Mouse (Mus musculus) NIH3T3 (cell line): ENCODE measurements around the gene Cenpx.

Source experiments
- DNase-seq: peaks from one replicate; pipeline ENCODE4 v3.0.0-alpha.2; 2012; ENCODE audit warnings: low read depth

Cenpx gene

DNA sequence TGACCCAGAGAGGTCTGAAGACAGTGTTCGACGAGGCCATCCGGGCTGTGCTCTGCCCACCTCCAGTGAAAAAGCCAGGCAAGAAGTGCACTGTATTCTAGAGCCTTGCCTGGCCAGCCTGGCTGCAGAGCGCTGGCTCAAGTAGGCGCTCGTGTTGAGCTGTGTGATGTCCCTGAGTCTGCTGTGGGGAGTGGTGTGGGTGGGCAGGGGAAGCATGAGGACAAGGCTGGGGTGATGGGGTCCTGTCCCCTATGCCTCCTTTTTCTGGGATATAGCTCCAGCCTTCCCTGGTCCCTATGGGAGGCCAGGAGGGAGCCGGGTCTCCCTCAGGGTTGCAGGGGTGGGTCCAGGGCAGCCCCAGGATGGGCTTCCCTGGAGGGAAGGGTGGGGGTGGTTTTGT lies 10.0 kb upstream of the Cenpx start:
- no peak for DNase-seq

DNA sequence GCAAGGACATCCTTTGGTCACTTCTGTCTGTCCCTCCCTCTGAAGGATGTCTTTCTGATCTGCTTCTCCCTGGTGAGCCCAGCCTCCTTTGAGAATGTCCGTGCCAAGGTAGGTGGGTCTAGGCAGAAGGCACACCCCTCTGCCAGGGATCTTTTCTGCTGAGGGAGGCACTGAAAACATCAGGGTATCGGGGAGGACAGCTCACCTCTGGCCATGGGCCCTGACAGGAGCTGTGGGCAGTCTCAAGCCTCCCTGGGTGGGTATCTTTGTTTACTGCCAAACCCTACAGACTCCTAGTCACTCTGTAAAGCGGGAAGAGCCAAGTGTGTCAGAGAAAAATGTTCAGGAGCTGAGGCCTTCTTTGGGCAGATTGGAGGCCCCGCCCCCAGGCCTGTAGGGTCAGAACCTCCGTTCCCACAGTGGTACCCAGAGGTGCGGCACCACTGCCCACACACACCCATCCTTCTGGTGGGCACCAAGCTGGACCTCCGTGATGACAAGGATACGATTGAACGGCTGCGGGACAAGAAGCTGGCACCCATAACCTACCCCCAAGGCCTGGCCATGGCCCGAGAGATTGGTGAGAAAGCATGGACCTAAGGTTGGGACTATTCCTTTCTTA lies 9.3 kb upstream of the Cenpx start:
- DNase-seq, result no peak

DNA sequence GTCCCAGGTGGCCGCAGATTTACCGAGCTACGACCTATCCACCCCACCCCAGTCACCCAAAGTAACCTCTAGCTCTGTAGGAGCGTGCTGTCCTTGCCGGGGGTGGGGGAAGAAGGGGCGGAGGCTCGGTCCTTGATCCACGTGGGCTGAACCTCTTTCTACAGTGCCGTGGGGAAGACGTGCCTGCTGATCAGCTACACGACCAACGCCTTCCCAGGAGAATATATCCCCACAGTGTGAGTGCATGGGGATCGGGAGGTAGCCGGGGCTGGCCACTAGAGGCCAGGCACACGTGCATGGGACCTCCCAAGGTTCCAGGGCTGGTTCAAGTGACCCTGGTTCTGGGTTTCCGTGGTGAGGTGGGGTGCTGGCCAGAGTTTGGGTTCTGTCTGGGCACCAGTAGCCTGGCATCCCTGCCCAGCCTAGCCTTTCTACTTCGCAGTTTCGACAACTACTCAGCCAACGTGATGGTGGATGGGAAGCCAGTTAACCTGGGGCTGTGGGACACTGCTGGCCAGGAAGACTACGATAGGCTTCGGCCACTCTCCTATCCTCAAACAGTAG lies 8.6 kb upstream of the Cenpx start:
- no peak for DNase-seq

DNA sequence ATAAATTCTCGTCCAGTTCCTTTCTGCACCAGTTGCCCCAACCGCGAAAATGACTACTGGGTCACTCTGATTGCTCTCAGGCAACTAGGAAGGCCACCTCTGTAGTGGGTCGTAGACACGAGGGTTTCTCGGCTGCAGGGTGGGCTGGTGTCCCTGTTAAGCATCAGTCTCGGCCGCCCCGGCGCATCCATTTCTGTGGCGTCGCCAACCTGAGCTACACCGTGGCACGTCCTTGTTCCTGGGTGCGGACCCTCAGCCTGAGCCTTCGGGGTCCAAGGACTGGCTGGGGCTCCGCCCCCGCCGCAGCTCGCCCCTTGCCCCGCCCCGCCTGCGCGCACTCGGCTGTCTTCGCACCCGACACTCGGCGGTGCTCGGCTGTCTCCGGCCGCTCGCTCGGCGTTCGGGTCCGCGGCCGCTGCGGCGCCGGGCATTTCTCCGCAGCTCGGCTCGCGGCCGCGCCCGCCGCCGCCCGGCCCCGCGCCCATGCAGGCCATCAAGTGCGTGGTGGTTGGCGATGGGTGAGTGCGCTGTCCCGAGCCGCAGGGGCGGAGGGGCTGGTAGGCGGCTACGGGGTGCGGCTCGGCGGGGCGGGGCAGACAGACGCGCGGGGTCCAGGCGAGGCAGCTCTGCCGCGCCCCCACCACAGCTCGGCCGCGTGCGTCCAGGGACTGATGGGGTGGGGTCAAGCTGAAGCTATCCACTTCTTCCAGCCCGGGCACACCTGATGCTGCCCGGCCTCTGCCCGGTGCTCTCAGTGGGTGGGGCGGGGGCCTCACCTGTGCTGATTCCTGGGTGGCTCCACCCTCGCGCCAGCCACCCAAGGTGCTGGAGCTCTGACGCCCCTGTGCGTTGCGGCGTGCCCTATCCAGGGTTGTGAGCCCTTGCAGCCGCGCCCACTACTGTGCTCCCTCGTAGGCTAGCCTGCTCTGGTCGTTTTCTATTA lies 7.9 kb upstream of the Cenpx start, which contains the start of gene Rac3:
Rac3 (plus strand) TSS at position 347 of the 943 bp plus-strand sequence.
- DNase-seq, result no peak

DNA sequence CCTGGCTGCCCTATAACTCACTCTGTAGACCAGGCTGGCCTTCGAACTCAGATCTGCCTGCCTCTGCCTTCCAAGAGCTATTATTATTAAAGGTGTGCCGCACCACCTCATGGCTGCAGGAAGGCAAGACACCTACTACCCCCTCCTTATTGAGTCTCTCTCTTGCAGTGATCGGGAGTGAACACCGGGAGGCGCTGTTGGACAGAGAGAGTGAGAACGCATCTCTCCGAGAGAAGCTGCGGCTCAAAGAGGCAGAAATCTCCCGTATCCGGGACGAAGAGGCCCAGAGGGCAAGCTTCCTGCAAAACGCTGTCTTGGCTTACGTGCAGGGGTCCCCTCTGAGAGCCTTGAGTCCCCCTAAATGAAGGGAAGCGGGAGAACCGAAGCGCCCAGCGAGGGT lies 6.9 kb upstream of the Cenpx start:
- DNase-seq, result peak; percentile 84

DNA sequence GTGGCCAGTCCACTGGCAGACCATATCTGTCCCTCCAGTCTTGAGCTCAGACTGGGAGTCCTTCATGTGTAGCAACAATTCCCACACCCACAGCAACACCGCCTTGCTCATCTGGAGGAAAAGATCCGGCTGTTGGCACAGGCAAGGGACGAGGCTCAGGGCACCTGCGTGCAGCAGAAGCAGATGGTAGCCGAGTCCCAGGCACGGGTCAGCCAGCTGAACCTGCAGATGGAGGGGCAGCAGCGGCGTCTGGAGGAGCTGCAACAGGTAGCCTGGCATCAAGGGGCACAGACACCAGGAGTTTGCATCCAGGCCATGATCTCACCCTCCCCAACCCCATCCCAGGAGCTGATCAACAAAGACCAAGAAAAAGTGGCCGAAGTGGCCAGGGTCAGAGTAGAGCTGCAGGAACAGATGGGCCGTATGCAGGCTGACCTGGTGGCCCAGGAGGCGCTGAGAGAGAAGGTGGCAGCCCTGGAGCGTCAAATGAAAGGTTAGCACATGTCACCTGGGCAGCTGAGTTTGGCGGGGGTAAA lies 6.4 kb upstream of the Cenpx start:
- no peak for DNase-seq

DNA sequence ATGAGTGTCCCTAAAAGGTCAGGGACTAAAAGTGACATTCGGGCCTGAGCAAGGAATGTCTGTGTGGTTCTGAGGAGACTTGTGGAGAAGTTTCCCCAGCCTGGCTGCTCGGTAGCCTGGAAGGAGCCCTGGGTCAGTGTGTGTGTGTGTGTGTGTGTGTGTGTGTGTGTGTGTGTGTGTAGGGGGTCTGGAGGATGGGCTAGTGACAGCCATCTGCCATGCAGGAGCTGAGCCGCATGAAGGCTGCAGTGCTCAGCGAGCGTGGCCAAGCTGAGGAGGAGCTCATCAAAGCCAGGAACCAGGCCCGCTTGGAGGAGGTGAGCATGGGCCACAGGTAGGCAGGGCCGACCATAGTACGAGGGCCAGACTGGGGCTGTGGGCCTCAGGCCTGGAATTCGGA lies 5.7 kb upstream of the Cenpx start:
- no peak for DNase-seq

DNA sequence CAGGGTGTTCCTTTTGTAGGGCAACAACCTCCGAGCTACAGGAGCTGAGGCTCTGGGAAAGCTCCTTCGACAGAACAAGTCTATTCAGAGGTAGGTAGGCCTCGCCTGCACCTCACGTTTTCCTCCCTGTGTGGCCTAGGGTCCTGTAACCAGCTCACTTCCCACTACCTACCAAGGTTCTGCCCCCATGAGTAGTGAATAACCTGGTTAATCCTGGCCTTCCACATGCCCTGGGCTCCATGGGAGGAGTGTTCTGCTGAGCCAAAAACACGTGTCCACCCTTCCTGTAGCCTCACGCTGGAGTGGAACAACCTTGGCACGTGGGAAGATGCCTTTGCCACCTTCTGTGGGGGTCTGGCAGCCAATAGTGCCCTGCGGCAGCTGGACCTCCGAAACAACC lies 1.6 kb upstream of the Cenpx start:
- no peak for DNase-seq

DNA sequence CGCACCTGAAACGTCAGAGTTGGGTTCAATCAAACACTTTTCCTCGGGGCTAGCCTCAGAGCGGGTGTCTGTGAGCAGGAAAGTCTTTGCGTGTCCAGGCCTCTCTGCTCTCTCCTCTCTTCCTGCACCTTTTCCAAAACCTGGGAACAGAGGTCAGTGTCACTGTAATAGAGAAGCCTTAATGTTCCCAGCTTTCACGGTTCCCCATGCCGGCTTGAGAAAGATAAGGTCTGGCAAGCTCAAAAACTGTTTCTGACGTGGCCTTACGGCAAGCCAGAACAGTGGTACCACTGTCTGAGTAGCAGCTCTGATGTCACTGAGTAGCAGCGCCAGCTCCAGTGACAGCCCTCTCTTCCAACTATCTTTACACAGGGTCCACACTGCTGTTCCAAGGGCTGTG lies 1.0 kb upstream of the Cenpx start:
- no peak for DNase-seq

DNA sequence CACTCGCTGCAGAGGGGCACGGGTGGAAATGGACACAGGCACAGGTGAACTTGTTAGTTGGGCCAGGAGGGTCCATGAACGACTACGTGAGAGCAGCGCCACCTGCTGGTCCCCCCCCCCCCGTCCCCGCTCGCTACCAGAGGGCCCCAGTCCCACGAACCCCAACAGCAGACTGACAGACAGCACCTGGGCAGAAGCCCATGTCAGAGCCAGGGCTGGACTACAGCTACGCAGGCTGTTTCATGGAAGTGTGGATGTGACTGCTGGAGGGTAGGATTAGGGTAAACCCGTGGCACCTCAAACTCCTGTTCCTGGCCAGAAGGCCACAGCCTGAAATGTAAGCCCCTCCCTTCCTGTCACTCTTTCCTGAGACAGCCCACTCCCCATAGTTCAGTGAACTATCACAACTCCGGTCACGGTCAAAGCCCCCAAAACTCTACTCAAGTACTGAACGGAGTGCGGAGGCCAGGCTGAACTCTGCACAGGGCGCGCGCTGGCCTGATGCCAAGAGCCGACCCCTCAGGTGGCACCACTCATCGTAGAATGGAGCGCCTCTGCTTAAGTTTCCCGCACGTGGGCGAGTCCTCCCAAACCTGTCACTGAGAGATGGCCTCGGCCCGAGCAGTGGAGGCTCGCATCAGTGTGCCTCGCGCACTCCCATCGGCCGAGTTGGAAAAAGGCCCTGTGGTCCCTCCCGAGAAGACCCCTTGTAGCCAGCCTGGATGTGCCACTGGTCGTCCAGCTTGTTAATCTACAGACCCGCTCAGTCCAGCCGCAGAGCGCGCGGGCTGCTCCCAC lies 568 bp downstream of the Cenpx start:
- peak; percentile 86 for DNase-seq

DNA sequence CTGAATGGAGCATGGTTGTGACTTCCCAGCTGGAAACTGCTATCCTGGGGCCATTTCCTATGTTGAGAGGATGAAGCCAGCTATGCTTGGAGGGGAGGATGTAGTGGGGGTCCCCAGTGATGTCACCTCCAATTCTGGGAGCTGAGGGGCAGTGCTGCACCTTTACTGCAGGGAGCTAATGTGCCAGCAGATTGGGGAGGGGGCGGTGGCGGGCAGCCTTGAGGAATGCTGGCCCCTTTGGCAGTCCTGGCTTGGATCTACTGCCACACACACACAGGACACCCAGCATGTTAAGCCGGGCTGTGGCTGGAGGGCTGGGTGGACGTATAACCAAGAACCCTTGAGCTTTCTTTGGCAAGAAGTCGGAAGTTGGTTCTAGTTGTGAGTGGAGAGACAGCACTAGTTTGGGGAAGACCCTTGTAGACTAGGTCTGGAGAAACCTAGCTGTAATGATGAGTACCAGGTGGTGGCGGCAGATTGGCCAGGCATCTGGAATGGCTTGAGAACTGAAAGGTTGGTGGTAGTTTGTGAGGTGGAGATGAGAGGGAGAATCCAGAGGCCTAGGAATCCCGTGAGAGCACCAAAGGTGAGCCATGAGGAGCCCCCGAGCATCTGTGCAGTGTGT lies 1.4 kb downstream of the Cenpx start:
- no peak for DNase-seq

DNA sequence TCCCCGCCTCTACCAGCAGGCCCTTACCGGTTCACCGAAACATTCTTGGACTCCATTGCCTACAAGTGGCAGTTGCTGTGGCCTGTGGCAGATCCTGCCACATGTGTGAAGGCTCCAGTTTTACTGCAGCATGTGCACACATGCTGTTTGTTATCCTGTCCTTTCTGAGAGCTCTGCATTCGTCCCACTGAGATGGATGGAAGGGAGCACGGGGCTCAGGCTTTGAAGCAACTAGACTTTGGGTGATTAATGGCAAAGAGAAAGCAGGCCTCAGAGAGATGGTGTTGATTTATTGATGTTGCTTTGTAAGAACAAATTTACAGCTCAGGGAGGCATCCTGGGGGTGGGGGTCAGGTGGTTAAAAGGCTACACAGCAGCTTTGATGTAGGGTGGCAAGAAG lies 2.9 kb downstream of the Cenpx start:
- DNase-seq, result no peak

DNA sequence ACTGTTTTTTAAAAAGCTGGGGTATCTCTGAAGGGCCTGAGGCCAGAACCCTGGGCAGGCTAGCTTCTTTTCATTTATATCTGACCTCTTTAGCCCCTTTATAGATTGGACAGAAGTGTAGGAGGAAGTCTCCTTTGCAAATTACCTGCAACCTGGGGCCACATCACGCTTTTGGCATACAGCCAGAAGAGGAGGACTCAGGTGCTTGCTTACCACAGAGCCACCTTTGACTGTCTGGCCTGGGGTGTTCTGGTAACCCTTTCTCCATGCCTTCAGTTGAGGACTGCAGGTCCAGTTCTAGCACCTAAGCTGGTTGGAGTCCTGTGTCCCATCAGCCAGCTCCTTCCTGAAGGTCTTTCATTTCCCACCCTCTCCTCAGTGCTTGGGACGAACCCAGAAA lies 4.0 kb downstream of the Cenpx start:
- DNase-seq, result no peak

DNA sequence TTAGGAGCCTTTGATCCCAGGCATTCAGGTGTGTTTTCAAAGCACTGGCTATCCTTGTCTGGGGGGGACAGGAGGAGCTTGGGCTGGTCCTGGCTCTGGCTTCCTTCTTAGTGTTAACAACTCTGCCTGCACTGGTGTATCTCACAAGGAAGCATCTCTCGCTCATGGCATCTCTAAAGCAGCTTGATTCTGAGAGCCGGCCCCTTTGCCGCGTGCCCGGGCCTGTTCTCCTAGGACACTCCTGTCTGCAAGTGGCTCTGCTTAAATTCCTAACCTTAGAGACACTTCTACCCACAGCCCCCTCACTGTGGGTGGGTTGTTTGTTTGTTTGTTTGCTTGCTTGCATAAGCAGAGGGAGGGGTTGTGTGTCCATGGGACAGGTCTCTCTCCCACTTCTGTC lies 5.6 kb downstream of the Cenpx start:
- DNase-seq, result no peak

DNA sequence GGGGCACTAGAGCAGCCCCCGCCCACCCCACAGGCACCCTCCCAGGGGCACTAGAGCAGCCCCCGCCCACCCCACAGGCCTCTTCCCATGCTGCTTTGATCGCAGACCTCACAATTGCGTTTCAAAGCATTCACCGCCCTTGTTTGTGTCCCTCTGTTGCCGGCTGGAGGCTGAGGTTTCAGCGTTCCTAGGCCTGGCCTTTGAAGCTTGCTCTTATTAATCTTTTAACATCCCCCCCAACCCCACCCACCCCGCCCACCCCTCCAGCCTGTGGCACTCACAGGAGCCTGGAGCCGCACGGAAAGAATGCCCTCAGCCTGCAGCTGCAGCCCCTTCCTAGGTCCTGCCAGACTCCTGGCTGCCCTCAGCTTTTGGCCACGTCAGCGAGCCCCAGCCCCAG lies 6.3 kb downstream of the Cenpx start:
- no peak for DNase-seq

DNA sequence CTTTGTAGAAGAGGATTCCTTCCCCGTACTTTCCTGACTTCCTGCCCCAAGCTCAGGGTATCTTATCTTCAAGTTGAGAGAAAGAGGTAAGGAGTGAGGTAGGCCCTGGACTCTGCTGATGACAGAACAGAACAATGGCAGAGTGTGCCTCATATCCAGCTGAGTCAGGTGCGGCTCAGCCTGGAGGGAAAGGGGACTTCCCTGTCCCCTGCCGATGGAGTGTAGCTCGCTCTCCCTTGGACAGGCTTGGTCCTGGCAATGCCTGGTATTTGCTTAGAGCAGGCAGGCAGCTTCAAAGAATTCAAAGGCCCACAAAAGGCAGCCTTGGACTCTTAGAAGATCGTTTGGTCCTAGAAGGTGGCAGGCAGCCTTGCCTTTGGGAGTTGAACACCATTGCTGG lies 7.4 kb downstream of the Cenpx start:
- no peak for DNase-seq

DNA sequence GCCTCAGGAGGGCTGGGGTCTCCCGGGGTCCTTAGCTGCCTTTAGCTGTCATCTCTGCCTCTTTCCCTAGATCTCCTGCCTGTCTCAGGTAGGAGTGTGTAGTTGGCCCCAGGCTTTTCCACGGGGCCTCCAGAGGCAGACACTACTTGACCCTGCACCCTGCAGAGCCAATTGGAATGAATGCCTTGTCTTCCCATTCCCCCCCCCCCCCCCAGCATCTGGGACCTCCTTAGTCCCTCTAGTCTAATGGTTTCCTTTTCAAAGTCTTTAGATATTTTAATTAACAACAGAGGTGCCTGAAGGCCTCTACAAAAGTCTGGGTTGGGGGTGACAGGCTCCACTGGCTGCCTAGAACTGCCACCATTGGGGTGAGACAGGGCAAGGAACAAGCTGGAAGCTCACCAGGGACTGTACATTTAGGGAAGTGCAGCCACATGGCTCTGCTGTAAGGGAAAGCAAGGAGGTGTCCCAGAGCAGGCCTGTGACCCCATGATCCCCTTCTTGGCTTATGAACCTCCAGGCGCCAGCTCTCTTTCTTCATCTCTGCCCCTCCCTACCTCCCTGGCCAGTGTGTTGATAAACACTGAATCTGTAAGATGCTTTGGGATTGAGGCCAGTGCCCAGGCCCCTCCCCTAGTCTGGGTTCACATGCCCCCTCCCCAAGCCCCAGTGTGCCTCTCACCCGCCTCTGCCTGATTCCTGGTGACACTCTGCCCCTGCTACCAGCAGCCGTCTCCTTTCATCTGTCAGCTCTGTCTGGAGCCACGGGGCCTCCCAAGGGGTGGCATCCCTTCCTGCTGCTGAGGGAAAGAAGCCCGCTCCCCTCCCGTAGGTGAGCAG lies 8.8 kb downstream of the Cenpx start:
- DNase-seq, result no peak

DNA sequence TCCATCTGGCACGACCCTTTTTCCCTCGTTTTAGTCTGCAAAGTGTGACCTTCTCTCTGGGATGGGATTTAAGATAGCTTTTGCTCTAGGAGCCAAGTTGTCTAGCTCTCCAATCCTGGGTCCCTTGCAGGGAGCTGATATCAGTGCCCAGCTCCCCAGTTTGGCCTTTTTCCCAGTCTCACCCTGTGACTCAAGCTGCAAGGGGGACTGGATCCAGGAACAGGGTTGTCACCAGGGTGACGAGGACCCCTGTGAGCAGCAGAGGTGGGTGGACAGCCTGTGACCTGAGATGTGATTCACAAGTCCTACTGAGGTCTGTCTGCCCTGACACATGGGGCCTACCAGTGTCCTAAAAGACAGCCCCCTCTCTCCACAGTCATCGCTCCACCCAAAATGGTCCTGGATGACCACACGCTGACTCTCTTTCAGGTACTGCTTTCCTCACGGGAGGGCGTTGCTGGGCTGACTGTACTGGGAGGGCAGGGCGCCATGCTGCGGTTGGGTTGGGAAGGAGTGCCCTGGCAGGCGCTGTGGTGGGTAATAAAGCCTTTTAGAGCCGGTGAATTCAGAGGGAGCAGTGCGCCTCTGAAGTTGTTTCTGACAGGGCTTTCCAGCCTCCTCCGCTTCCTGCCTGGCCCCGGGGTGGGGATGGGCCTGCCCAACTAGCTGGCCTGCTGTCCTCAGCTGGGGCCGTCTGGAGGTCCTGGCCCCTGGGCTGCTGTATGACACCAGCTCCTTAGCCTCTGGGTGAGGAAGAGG lies 9.7 kb downstream of the Cenpx start:
- peak; percentile 81 for DNase-seq

DNA sequence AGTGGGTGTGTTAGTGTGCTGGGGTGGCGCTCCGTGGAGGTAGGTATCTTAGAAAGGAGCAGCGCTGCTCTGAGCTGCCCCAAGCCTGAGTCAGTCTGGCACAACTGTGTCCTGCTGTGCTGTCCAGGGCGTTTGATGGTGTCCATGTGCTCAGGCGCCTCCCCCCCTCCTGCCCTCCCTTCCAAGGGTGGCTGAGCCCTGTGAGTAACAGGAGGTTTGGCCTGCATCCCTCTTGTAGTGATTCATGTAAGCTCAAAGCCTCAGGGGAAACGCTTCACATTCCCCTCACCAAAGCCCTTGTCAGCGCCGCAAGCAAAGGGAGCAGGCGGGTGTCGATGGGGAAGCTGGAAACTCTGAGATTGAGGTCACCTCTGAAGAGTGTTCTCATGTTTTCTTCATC lies 15.8 kb downstream of the Cenpx start:
- peak; percentile 97 for DNase-seq

DNA sequence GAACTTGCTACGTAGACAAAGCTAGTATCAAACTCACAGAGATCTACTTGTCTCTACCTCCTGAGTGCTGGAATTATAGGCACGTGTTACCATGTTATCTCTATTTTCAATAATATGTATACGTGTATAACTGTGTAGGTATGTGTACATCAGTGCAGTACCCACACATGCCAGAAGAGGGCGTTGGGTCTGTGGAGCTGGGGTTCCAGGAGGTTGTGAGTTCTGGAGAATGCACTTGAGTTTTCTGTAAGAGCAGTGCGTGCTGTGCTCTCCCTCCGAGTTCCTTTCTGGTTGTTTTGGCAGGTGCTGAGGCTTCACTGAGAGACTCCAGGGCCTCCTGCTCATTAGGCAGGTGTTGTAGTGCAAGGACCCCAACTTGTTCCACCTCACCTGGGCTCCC lies 17.0 kb downstream of the Cenpx start:
- no peak for DNase-seq
